Mouse (Mus musculus): Measurements from ENCODE around the gene Gm45808.

DNA sequence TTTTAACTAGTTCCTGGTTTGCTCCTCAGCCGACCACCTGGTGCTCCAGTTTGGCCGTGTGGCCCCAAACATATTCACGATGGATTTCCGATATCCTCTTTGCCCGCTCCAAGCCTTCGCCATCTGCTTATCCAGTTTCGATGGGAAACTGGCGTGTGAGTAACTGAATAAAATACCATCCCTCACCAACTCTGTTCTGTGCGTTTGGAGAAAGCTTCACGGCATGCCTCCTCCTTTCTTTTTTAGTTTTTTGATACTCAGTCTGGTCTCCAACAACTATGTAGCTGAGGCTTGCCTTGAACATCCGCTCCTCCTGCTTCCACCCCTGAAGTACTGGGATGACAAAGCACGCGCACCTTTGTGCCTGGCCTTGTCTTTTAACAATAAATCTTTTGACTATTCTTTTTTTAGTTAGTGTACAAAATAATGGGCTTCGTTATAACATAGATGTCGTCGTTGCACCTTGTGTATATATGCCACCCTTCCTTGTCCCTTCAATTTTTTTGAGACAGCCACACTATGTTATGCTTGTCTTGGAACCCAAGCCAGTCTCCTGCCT is 35.7 kb upstream of the Gm45808 start:
- TF ChIP-seq CTCF (IDR thresholded peaks at IDR 0.05; ENCODE audit: borderline replicate concordance, control insufficient read depth, extremely low read depth, insufficient read depth, low read length, poor library complexity) = no peak
- no peak for TF ChIP-seq POLR2A (IDR thresholded peaks at IDR 0.05; ENCODE audit: control insufficient read depth, extremely low read depth, insufficient read depth, low read length, poor library complexity)
